Mouse (Mus musculus): ENCODE measurements around the gene Zfand3. TPM values are rescaled to one million over a fixed set of nuclear protein-coding genes. Genes with fewer than 3 reads are reported as not detected.

Zfand3 gene
- 88.8 and 99.0 TPM in 2 replicates for polyA plus RNA-seq (2012; rRNA removed)

GRCm38 (mm10) chr17:30004203-30005102, at the start of gene Zfand3:
TSS of gene Zfand3 (plus strand) at chr17:30004733.

DNA sequence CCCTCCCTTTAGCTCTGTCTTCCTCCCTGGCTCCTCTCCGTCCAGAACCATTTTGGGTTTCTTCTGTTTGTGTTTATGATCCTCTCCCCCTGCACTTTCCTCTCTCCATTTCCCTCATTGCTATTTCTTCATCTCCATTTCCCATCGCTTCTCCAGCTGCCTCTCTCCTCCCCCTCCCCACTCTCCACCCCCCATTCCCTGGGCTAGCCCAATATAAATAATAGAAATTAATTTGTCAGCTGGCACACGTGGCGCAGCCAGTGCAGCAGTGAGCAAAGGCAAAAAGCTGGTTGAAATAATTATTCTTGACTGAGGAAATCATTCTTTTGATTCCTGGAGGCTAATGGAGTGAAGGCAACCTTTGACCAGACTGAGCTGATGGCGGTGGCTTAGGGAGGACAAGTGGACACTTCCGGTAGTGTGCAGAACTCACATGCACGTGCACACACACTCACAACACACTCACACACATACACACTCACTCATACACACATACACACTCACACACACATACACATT, 34.4 kb upstream of the Zfand3 start, which contains the start of gene Mdga1:
TSS of gene Mdga1 (minus strand) at position 51 of the 519 bp plus-strand sequence.

Other genes starting within 250 kb of the Zfand3 start
- 3.0 and 4.4 TPM in 2 replicates for gene Mdga1, start 34.6 kb upstream of the Zfand3 start, polyA plus RNA-seq (2012; rRNA removed)